8 mouse cellular contexts compared by ENCODE assay signal in the genomic region with DNA sequence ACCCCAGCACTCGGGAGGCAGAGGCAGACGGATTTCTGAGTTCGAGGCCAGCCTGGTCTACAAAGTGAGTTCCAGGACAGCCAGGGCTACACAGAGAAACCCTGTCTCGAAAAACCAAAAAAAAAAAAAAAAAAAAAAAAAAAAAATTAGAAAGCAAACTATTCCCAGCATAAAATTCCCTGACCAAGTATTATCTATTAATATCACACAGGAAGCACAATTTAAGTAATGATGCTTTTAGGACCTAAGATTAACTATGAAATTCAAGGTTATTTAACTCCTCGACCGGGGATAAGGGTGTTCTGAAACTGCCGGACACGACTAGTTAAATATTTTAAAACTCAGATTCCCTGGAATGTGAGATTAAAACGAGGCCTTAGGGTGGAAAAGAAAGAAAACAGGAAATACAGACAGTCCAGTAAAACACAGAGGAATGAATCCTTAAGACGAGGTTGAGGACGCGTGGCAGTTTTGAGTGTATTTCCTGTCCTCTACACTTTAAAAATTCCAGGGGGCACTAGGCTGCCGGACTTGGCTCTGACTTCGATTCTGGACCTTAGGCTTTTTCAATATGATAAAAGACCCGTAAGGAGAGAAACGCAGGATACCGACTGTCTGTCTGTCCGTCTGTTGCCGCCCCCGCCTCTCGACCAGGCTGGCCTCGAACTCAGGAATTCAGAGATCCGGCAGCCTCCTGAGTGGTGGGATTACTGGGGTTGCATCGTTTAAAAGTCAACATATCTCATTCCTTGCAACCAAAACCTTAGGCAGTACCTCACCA. TPM values are rescaled to one million over a fixed set of nuclear protein-coding genes. Genes with fewer than 3 reads are reported as not detected.
A peak's percentile ranks its signal among the peaks of the same experiment; 100 is the strongest.
DNase-seq lines count a peak whose midpoint lies in the region; ATAC-seq lines count a peak whose summit lies in the region.

No protein-coding gene starts in this region.

- WGBS in forebrain, embryonic 12.5 days, result 31% methylated on average over 24 of the region's 24 CpGs
- 28% methylated on average over 24 of the region's 24 CpGs for WGBS in hindbrain, embryonic 13.5 days
- WGBS in limb, embryonic 15.5 days, result 14% methylated on average over 23 of the region's 24 CpGs
- WGBS in midbrain, embryonic 15.5 days, result 29% methylated on average over 24 of the region's 24 CpGs

- H3K4me3 ChIP-seq in forebrain, embryonic 12.5 days (replicated peaks), result peak overlapping the region; percentile 91
- peak overlapping the region; percentile 91 for H3K4me3 ChIP-seq in hindbrain, embryonic 13.5 days
- peak overlapping the region; percentile 70 for H3K4me3 ChIP-seq in limb, embryonic 15.5 days
- H3K4me3 ChIP-seq in midbrain, embryonic 15.5 days, result peak overlapping the region; percentile 76

- peak overlapping the region; percentile 96; the same call in 1 of the 2 replicates for H3K9ac ChIP-seq in forebrain, embryonic 12.5 days
- H3K9ac ChIP-seq in hindbrain, embryonic 13.5 days, result peak overlapping the region; percentile 94
- H3K9ac ChIP-seq in limb, embryonic 15.5 days, result peak overlapping the region; percentile 42
- H3K9ac ChIP-seq in midbrain, embryonic 15.5 days, result peak overlapping the region; percentile 92

- H3K27ac ChIP-seq in forebrain, embryonic 12.5 days, result peak overlapping the region; percentile 98
- H3K27ac ChIP-seq in hindbrain, embryonic 13.5 days, result peak overlapping the region; percentile 97
- H3K27ac ChIP-seq in limb, embryonic 15.5 days, result peak overlapping the region; percentile 98
- H3K27ac ChIP-seq in midbrain, embryonic 15.5 days, result peak overlapping the region; percentile 95

- H3K4me2 ChIP-seq in forebrain, embryonic 12.5 days, result peak overlapping the region; percentile 65
- peak overlapping the region; percentile 69 for H3K4me2 ChIP-seq in hindbrain, embryonic 13.5 days
- peak overlapping the region; percentile 77 for H3K4me2 ChIP-seq in limb, embryonic 15.5 days
- H3K4me2 ChIP-seq in midbrain, embryonic 15.5 days, result peak overlapping the region; percentile 67

- no peaks in the 10 kb centered on the region for H3K36me3 ChIP-seq in forebrain, embryonic 12.5 days (replicated peaks)
- H3K36me3 ChIP-seq in hindbrain, embryonic 13.5 days, result no peaks in the 10 kb centered on the region
- no peaks in the 10 kb centered on the region for H3K36me3 ChIP-seq in limb, embryonic 15.5 days
- H3K36me3 ChIP-seq in midbrain, embryonic 15.5 days (replicated peaks), result no peaks in the 10 kb centered on the region

- peak; percentile 14 for DNase-seq in ovary, postnatal 10 days (ENCODE audit: low spot score)
- DNase-seq in ovary, adult 18-20 months (ENCODE audit: low spot score), result no peak
- DNase-seq in c-Kit-positive CD71-positive TER-119-negative erythroid progenitor cells, embryonic 14.5 days (ENCODE audit: low read depth), result peak; percentile 34
- DNase-seq in testis, postnatal 14 days (ENCODE audit: low spot score), result peak; percentile 14

- peaks cover 27% of the 10 kb centered on the region for H3K4me1 ChIP-seq in forebrain, embryonic 12.5 days
- peaks cover 29% of the 10 kb centered on the region for H3K4me1 ChIP-seq in hindbrain, embryonic 13.5 days (replicated peaks)
- peaks cover 24% of the 10 kb centered on the region for H3K4me1 ChIP-seq in limb, embryonic 15.5 days
- H3K4me1 ChIP-seq in midbrain, embryonic 15.5 days, result peaks cover 30% of the 10 kb centered on the region

- no peaks in the 10 kb centered on the region for H3K27me3 ChIP-seq in forebrain, embryonic 12.5 days
- H3K27me3 ChIP-seq in hindbrain, embryonic 13.5 days, result no peaks in the 10 kb centered on the region
- no peaks in the 10 kb centered on the region for H3K27me3 ChIP-seq in limb, embryonic 15.5 days
- H3K27me3 ChIP-seq in midbrain, embryonic 15.5 days (replicated peaks), result no peaks in the 10 kb centered on the region

- no peak for ATAC-seq in forebrain, embryonic 12.5 days (ENCODE audit: low FRiP score)
- no peak; the same call in none of the 2 replicates for ATAC-seq in hindbrain, embryonic 13.5 days (ENCODE audit: low FRiP score)
- no peak for ATAC-seq in limb, embryonic 15.5 days (ENCODE audit: insufficient number of reproducible peaks, low FRiP score, low TSS enrichment, low read depth)
- no peak; the same call in 1 of the 2 replicates for ATAC-seq in midbrain, embryonic 15.5 days (replicated peaks)

- no peaks in the 10 kb centered on the region for H3K9me3 ChIP-seq in forebrain, embryonic 12.5 days
- H3K9me3 ChIP-seq in hindbrain, embryonic 13.5 days, result no peaks in the 10 kb centered on the region
- no peaks in the 10 kb centered on the region for H3K9me3 ChIP-seq in limb, embryonic 15.5 days
- no peaks in the 10 kb centered on the region for H3K9me3 ChIP-seq in midbrain, embryonic 15.5 days

RNA-seq across cellular contexts. Expression of gene Pik3ca, which starts 1.5 kb away (rescaled TPM):
- 12.9 and 15.6 TPM in 2 replicates for polyA plus RNA-seq in forebrain, embryonic 12.5 days (2016; fragmentation: Nextera tagmentation; extraction: Ambion mirVana)
- 14.2 and 14.7 TPM in 2 replicates for polyA plus RNA-seq in hindbrain, embryonic 13.5 days (2015; fragmentation: Nextera tagmentation; extraction: Ambion mirVana)
- 7.3 and 11.1 TPM in 2 replicates for polyA plus RNA-seq in limb, embryonic 15.5 days (2015; fragmentation: Nextera tagmentation; extraction: Ambion mirVana)
- polyA plus RNA-seq in midbrain, embryonic 15.5 days (2015; fragmentation: Nextera tagmentation; extraction: Ambion mirVana), result 12.8 and 13.6 TPM in 2 replicates

RNA-seq across cellular contexts. Expression of gene Zmat3, which starts 30.1 kb away (rescaled TPM):
- polyA plus RNA-seq in forebrain, embryonic 12.5 days (2016; fragmentation: Nextera tagmentation; extraction: Ambion mirVana), result 9.5 and 11.7 TPM in 2 replicates
- 7.6 and 8.2 TPM in 2 replicates for polyA plus RNA-seq in hindbrain, embryonic 13.5 days (2015; fragmentation: Nextera tagmentation; extraction: Ambion mirVana)
- polyA plus RNA-seq in limb, embryonic 15.5 days (2015; fragmentation: Nextera tagmentation; extraction: Ambion mirVana), result 4.9 and 6.0 TPM in 2 replicates
- polyA plus RNA-seq in midbrain, embryonic 15.5 days (2015; fragmentation: Nextera tagmentation; extraction: Ambion mirVana), result 7.0 and 8.0 TPM in 2 replicates

Comparison
In these comparisons a context has a peak if more than half of its experiments do, and no peak if none do; other contexts are left out.
1. H3K9ac ChIP-seq: peak in every context shown above with its lines; median percentile 96 in forebrain, embryonic 12.5 days; 94 in hindbrain, embryonic 13.5 days; 92 in midbrain, embryonic 15.5 days; 42 in limb, embryonic 15.5 days.